Mouse (Mus musculus) thymus, postnatal 36 days (tissue): ENCODE measurements around the gene Pagr1a.

Experiments
- DNase-seq, 2 experiments: peaks; one replicate each; pipeline ENCODE4 v3.0.0; 2022; ENCODE audit warnings: mixed read lengths in 2 of 2

Pagr1a gene

DNA sequence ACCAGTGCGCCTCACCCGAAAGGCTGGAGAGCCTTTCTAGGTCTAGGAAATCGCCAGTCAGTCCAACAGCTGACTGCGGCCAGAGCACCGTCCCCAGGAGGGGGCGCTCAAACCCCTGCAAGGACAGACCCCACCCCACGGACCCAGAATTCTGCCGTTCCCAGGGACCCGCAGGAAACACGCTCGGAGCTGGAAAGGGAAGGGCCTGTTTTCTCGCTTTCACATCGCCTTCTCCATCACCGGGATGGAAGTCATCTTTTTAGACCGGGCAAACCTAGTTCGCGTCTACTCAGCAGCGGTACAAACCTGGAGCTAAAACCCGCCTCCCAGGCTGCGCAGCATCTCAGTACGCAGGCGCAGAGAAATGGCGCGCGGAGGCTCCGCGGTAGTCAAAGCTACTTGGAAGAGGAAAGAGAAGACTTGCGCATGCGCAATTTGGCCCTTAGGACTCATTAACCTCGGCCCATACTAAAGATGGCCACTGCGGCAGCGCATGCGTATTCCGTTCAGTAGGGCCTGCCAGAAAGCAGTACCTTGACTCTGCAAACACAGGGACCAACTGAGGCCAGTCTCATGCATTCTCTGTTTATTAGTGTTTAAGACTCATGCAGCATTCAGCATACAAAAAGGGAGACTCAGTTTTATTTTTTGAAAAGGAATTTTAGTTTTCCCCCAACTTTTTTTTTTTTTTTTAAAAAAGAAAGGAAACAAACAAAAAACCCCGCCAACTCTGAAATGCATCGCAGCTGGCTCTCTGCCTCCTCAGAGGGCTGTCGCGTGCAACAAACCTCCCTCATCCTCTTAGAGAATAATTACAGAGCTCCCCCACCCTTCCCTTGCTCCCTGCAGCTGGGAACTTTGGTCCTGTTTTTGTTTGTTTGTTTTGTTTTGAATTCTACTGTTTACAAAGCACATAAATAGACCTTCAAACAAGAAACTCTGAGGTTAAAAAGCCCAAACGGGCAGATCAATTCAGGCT, at the start of gene Pagr1a:
Gene Pagr1a (minus strand): TSS at position 382 of the 979 bp plus-strand sequence.
- DNase-seq: peak; percentile 95 to 97

DNA sequence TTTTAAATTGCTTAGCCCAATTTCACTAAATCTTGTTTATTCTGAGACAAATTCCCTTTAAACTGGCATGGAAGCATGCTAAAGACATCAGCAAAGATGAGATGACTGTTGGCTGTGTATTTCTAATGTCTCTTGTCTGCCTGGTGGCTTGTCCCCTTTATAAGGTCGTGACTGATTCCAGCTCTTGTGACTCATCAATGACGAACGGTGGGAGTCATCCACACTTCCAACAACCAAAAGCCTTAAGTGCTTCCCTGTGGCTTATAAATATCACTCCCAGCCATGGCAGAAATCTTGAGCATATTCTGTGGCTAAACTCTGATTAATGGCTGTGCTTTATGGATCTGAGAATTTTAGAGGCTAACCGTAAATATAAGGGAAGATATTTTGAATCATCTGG, 49.2 kb upstream of the Pagr1a start:
- no peak for DNase-seq

DNA sequence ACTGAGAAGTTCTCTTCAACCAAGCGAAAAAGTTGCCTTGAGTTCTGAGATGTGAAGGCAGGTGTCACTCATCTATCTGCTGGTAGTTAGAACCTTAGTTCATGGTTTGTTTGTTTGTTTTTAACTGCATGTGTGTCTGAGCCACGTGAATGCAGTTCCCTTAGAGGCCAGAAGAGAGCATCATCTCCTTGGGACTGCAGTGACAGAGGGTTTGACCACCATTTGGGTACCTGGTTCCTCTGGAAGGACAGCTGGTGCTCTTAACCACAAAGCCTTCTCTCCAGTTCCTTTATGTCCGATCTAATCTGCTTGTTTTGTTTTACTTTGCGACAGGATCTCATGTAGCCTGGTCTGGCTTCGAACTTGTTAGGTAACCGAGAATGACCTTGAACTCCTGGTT, 48.4 kb upstream of the Pagr1a start:
- no peak for DNase-seq

DNA sequence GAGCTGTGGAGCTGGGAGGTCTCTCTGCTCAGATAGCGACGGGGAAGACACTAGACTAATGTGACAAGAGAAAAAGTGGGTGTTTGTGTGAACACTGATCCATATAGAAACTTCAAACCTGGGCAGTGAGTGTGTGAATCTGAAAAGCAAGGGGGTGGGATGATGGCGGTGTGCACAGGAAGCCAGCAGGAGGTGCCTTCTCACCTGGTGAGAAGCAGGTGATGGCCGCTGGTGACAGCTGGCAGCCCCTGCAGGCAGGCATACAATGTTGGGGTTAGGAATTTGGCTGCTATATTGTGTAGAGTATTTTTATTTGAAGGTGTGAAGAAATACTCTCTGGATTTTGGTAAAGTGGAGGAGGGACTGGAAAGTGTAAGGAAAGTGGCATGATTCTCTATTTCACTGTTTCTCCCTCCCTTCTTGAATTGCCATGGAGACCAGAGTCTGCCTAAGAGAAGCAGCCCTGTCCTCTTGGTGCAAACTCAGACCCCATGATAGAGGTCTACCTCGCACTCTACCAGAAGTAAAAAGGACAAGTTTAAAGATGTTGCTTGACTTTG, 38.0 kb upstream of the Pagr1a start:
- DNase-seq: peak in 1 of 2 experiments; percentile 42

DNA sequence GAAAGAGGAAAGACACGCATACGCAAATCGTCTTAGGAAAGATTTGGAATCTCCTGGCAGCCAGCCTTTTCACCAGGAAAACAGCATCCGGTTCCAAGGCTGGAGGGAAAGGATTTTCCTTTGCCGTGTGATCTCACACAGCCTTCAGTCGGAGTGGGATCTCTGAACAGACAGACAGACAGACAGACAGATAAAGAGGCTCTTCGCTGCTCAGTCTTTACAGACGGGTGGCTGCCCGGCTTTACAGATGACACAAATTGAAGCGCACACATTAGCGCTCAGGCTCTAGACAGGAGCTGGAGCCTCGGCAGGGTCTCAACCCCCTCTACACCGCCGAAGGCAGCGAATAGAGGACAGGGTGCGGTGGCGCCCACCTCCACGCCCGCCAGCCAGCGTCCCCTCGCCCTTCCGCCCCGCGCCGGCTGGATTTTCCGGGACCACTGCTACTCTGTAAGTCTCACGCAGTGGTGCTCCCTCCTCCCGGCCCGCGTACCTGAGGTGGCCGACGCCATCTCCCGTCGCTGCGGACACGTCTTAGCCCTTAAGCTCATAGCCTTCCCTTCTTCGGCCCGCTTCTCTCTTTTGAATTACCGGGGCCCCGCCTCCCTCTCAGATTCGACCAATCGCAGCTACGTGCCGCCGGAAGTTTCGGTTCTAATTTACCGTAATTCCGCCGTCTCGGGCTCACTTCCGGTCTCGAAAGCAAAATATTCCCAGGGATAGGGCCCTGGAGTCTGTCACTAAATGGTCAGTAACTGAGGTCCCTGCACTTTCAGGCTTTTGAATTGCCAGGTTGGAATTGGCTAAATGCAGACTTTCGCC, 24.9 kb upstream of the Pagr1a start, which contains the start of gene Kif22:
Gene Kif22 (minus strand): TSS at position 621 of the 822 bp plus-strand sequence.
- DNase-seq: peak; percentile 86 to 88

DNA sequence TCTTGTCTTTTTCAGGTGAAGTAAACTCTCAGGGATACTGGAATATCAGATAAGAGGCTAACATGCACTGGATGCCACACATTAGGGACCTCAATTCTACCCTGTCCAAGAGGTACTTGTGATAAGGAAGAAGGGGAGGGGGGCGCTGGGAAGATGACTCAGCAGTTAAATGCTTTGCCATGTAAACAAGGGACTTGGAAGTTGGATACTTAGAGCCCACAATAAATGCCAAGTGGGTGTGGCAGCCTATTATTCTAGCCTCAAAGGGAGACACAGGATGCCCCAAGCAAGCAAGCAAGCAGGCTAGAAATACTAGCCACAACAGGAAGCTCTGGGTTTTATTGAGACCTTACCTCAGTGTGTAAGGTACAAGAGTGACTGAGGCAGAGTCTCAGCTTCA, 14.1 kb upstream of the Pagr1a start:
- DNase-seq: no peak

DNA sequence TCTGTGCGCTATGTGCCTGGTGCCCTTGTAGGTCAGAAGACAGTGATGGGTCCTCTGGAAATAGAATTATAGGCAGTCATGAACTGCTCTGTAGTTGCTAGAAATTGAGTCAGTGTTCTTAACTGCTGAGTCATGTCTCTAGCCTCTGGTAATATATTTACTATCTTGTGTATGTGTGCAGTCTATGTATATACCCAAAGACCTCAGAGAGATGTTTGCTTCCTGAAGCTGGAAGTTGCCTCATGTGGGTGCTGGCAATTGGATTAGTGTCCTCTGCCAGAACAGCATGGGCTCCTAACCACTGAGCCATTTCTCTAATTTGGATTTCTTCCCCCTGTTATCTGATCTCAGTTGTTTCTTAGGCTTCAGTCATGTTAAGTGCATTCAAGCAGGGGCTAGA, 13.0 kb upstream of the Pagr1a start:
- DNase-seq: no peak

DNA sequence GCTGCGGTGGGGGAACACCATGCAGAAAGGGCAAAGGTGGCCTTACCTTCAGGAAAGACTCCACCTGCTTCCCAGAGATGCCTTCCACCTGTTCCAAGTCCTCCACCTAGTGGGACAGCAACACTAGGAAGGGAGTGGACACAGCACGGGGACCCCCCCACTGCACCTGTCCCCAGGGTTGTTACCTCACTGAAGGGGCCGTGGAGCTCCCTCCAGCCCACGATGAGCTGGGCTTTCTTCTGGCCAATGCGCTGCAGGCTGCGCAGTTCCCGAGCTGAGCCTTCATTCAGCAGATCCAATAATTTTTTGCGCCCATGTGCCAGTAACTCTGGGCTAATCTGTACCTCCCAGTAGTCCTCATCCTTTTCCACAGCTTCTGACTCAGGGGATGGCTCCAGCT, 10.7 kb upstream of the Pagr1a start:
- no peak for DNase-seq

DNA sequence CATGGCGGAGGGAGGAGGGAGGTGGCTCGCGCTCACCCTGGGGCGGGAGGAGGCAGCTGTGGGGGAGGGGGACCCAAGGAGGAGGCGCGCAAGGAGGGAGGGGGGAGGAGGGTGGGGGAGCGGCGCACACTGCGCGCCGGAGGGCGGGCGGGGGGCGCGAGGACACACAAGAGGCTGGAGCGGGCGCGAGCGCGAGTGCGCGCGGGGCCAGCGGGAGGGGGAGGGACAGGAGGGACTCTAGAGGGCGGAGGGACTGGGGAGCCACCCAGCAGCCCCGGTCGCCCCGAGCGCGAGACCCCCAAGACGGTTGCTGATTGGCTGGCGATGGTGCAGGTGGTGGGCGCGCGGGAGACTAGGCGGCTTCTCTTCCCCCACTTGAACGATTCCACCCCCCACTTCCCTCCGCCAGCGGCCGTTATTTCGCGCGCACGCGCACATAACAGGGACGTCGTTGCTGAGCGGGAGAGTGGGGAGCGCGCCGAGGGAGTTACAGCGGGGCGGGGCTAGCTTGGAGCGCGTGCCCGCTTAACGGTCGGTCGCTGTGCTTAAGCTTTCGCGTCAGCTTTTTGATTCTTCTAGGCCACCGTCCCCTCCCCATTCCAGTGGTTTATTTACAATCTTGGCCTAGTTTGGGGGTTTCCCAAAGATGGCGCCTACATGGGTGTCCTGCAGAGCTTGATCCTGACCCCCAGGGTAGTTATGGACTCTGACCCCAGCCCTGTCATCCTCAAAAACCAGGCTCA, 10.0 kb upstream of the Pagr1a start, which contains the start of gene Maz:
Gene Maz (minus strand): TSS at position 54 of the 743 bp plus-strand sequence.
- DNase-seq: peak; percentile 99 to 100

DNA sequence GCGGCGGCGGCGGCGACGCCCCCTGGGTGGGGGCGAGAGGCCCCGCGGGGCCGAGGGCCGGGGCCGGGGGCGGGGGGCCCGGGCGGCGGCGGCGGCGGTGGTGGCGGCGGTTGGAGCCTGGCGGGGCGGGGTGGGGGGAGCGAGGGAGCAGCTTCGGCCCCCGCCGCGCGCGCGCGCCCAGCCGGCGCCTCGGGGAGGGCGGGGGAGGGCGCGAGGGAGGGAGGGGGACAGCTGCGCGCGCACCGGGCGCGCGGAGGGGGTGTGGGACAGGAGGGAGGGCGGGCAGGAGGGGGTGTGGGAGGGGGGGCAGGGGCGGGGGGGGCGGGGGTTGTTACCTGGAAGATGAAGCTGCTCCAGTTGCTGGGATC, 9.4 kb upstream of the Pagr1a start:
- DNase-seq: no peak

DNA sequence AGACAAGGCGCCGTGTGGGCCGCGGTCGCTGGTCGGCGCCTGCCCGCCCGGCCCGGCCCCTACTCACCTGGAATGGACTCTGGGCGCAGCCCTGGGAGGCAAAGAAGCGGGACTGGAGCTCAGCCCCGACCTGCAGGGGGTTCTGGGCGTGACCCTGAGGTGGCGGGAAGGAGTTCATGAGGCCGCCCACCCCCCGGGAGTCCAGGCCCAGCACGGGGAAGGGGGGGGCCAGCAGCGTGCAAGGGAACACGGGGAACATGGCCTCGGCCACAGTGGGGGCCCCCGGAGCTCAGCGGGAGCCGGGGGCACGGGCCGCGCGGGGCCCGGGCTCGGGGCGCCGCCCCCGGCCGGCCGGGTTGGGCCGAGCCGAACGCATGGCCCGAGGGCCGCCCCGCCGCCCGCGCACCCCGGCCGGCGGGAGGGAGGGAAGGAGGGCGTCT, 9.0 kb upstream of the Pagr1a start:
- peak; percentile 76 to 87 for DNase-seq

DNA sequence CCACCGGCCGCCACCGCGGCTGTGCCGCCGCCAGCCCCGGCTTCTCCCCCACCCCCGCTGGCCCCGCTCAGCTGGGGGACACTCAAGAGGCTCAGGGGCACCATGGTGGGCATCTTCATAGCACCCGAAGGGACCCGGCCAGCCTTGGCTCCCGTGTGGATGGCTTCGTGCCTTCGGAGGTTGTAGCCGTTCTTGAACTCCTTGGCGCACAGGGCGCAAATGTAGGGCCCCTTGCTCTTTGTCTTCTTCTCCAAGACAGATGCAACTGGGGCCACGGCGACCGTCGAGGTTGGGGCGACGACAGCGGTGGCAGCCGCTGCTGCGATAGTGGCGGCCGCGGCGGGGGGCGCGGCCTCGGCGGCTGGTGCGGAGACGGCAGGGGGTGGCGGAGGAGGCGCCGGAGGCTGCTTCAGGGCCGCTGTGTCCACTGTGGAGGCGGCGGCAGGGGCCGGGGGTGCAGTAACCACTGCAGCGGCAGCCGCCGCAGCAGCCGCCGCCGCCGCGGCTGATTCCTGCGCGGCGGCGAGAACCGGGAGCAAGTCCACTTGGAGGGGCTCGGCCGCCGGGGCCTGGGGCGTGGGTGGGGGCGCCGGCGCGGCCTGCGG, 8.5 kb upstream of the Pagr1a start:
- peak; percentile 65 to 76 for DNase-seq

DNA sequence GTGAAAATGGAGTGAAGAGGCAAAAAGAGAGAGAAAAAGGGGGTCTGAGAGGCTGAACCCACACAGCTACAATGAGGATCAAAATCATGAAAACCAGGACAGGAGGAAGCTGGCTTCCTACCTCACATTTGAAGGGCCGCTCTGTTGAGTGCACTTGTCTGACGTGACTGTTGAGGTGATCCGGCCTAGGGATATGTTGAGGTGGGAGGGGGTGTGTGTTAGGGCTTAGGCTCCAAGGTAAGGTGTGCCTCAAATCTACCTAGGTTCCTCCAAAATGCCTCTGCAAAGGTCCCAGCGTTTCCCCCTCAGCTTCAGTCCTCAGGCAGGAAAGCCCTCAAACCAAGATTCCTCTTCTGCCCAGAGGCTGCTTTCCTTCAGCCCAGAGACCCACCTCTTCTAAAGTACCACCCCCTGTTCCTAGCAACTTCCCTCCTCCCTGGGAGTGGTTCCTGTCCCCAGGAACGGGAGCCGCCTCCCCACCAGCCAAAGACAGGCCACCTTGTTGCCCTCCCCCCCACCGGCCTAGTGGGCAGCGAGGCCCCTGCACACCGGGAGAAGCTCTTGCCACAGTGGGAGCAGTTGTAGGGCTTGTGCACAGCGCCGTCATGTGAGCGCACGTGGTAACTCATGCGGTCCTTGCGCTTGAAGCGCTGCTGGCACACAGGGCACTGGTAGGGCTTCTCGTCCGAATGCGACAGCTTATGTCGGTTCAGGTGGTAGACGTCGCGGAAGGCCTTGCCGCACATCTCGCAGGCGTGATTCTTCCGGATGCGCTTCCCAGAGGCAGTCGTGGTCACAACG, 7.8 kb upstream of the Pagr1a start:
- peak; percentile 86 to 91 for DNase-seq

DNA sequence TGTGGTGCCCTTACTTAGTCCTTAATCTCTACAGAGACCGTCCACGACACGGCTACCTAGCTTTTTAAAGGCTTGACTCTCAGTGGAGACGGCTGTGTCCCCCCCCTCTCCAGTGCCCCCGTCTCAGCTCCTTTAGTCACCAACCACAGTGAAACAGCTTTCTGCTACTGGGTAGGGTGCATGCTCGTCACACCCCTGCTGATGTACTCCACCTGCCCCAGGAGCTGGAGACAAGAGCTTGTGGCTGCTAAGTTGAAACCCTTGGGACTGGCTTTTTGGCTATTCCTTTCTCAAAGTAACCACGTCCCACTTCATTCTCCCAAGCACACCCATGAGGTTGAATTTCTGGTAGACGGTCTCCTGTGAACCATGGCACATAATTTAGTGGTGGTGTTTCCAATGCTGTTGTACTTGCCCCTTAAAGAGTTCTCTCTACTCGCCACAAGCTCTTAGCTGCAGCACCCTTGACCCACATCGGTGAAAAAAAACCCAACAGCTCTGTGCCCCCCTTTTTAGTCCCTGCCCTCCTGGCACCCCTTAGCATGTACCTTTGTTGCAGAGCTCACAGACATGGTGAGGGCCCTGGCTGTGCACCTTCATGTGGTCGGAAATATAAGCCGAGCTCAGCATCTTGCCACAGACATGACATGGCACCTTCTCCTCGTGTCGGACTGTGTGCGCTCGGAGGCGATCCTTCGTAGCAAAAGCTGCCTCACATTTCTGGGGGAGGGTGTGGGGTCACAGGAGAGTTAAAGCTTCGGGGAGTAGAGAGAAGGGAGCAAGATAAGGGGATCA, 6.9 kb upstream of the Pagr1a start:
- DNase-seq: peak; percentile 70 to 82

DNA sequence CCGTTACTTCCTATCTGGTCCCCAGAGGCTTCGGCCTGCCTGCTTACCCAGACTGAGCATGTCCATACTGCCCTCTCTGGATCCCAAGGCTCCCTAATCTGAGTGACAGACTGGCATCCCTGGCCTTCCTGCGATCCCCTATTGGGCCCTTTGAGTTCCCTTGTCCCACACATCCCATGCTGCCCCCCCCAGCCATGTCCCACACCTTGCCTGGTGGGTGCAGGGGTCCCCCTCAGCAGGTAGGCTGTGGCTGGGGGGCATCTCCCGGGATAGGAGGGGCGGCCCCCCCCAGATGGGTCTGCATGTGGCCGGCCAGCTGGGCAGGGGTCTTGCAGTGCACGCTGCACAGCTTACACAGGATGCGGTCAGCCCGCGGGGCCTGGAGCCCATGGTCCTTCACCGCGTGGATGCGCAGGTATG, 6.1 kb upstream of the Pagr1a start:
- peak in 1 of 2 experiments; percentile 69 for DNase-seq

DNA sequence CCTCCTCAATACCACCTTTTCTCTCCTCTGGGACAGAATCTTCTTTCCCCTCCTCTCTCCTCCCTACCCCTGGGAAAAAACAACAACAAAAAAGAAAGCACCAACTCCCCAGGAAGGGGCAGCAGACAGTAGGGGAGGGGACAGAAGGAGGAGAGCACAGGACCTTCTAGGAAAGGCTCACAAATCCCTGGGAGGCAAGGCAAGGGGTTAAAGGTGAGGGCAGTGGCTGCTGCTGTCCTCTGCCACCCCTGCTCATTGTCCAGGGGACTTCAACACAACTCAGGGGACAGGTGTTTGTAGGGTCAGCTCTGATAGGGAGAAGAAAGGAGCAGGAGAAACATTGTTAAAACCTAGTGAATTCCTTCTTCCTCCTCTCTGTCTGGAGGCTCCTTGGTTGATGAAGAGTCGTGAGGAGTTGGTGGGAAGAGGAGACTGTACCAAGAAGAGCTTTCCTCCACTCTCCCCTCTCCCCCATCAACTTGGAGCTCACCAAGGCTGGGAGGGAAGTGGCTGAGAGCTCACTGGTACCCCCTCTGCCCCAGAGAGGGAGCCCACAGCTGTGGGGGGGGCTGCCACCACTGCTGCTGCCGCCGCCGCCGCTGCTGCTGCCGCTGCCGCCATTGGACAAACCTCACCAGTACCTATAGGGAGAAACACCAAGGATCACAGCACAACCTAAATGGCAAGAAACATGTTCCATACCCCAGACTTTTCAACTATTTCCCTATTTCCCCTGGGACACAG, 5.5 kb upstream of the Pagr1a start:
- peak; percentile 46 to 66 for DNase-seq

DNA sequence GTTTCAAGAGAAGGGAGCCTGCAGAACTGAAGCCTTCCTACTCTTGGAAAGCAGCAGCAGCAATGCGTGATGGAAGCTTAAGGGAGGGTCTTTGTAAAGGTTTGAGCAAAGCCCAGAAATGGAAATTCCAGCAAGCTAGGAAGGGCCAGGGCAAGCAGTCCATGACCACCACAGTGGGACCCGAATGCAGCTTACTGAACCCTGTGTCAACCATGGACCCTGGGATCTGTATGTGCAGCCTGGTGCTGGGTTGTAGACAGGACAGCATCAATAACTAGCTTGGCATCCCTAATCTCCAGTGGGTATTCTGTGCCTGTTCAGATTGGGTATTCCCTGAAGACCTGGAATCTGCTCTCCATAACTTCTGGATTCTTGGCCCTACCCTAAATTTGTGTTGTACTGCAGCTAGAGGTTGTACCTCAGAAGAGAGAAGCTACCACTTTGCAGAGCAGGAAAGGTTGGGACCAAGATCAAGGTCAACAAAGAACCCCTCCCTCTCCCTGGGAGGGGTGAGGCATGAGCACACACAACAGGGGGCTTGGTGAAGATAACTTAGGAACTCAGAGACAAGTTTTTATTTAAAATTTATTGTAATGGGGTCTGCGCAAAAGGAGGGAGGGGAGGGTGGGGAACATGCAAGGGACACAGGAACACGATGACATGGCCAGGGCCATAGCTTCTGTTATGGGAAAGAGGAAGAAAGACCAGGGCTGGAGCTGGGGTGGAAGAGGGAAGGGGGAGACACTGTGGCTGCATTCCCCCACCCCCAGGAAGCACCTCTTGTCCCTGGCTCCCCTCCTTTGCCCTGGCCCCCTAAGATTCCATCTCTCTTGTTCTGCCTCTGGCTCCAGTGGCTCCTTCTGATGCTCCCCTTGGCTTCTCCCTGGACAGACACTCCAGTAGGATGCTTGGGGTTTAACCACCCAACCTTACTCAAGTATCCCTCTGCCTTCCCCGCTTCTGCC, 4.7 kb upstream of the Pagr1a start:
- DNase-seq: no peak
